Mouse (Mus musculus): ENCODE data around the gene Tcap. TPM values are rescaled to one million over a fixed set of nuclear protein-coding genes. Genes with fewer than 3 reads are reported as not detected.

The Tcap gene
- total RNA-seq, 1 experiment from 2014 or later, result not detected

GRCm38 (mm10) chr11:98393317-98393716 is 9.7 kb downstream of the Tcap start:
- no peak for ATAC-seq (replicated peaks; ENCODE audit: insufficient number of reproducible peaks, low FRiP score, low TSS enrichment, poor library complexity, severe bottlenecking)

GRCm38 (mm10) chr11:98394301-98394700 is 10.7 kb downstream of the Tcap start:
- ATAC-seq (replicated peaks; ENCODE audit: insufficient number of reproducible peaks, low FRiP score, low TSS enrichment, poor library complexity, severe bottlenecking), result no peak

- ATAC-seq (replicated peaks; ENCODE audit: insufficient number of reproducible peaks, low FRiP score, low TSS enrichment, poor library complexity, severe bottlenecking), result no peak
Measured at GRCm38 (mm10) chr11:98395041-98395440, 11.4 kb downstream of the Tcap start.

- ATAC-seq (replicated peaks; ENCODE audit: insufficient number of reproducible peaks, low FRiP score, low TSS enrichment, poor library complexity, severe bottlenecking), result no peak
Measured at GRCm38 (mm10) chr11:98397946-98398345, 14.3 kb downstream of the Tcap start.

GRCm38 (mm10) chr11:98400161-98400726 is 16.6 kb downstream of the Tcap start, which contains the start of gene Pgap3:
Pgap3 (minus strand) TSS chr11:98400490.
- peak; percentile 88 for ATAC-seq (replicated peaks; ENCODE audit: insufficient number of reproducible peaks, low FRiP score, low TSS enrichment, poor library complexity, severe bottlenecking)

GRCm38 (mm10) chr11:98400816-98401215 is 17.2 kb downstream of the Tcap start:
- ATAC-seq (replicated peaks; ENCODE audit: insufficient number of reproducible peaks, low FRiP score, low TSS enrichment, poor library complexity, severe bottlenecking), result no peak

- ATAC-seq (replicated peaks; ENCODE audit: insufficient number of reproducible peaks, low FRiP score, low TSS enrichment, poor library complexity, severe bottlenecking), result no peak
Measured at GRCm38 (mm10) chr11:98406621-98407020, 23.0 kb downstream of the Tcap start.

GRCm38 (mm10) chr11:98408872-98409271 is 25.3 kb downstream of the Tcap start:
- ATAC-seq (replicated peaks; ENCODE audit: insufficient number of reproducible peaks, low FRiP score, low TSS enrichment, poor library complexity, severe bottlenecking), result no peak

- no peak for ATAC-seq (replicated peaks; ENCODE audit: insufficient number of reproducible peaks, low FRiP score, low TSS enrichment, poor library complexity, severe bottlenecking)
Measured at GRCm38 (mm10) chr11:98409341-98409822, 25.8 kb downstream of the Tcap start.

GRCm38 (mm10) chr11:98412273-98412796 is 28.7 kb downstream of the Tcap start, which contains the start of gene Erbb2:
Erbb2 (plus strand) TSS chr11:98412470.
- no peak for ATAC-seq (replicated peaks; ENCODE audit: insufficient number of reproducible peaks, low FRiP score, low TSS enrichment, poor library complexity, severe bottlenecking)

GRCm38 (mm10) chr11:98412797-98413301 is 29.2 kb downstream of the Tcap start:
- no peak for ATAC-seq (replicated peaks; ENCODE audit: insufficient number of reproducible peaks, low FRiP score, low TSS enrichment, poor library complexity, severe bottlenecking)

GRCm38 (mm10) chr11:98413731-98414130 is 30.1 kb downstream of the Tcap start:
- ATAC-seq (replicated peaks; ENCODE audit: insufficient number of reproducible peaks, low FRiP score, low TSS enrichment, poor library complexity, severe bottlenecking), result no peak

- no peak for ATAC-seq (replicated peaks; ENCODE audit: insufficient number of reproducible peaks, low FRiP score, low TSS enrichment, poor library complexity, severe bottlenecking)
Measured at GRCm38 (mm10) chr11:98414162-98414561, 30.6 kb downstream of the Tcap start.

GRCm38 (mm10) chr11:98417074-98417473 is 33.5 kb downstream of the Tcap start:
- no peak for ATAC-seq (replicated peaks; ENCODE audit: insufficient number of reproducible peaks, low FRiP score, low TSS enrichment, poor library complexity, severe bottlenecking)

GRCm38 (mm10) chr11:98418273-98418672 is 34.7 kb downstream of the Tcap start:
- no peak for ATAC-seq (replicated peaks; ENCODE audit: insufficient number of reproducible peaks, low FRiP score, low TSS enrichment, poor library complexity, severe bottlenecking)

- no peak for ATAC-seq (replicated peaks; ENCODE audit: insufficient number of reproducible peaks, low FRiP score, low TSS enrichment, poor library complexity, severe bottlenecking)
Measured at GRCm38 (mm10) chr11:98418939-98419547, 35.4 kb downstream of the Tcap start.

GRCm38 (mm10) chr11:98426592-98426991 is 43.0 kb downstream of the Tcap start:
- ATAC-seq (replicated peaks; ENCODE audit: insufficient number of reproducible peaks, low FRiP score, low TSS enrichment, poor library complexity, severe bottlenecking), result no peak

GRCm38 (mm10) chr11:98428436-98428835 is 44.8 kb downstream of the Tcap start:
- ATAC-seq (replicated peaks; ENCODE audit: insufficient number of reproducible peaks, low FRiP score, low TSS enrichment, poor library complexity, severe bottlenecking), result no peak

GRCm38 (mm10) chr11:98431743-98432502 is 48.3 kb downstream of the Tcap start:
- ATAC-seq (replicated peaks; ENCODE audit: insufficient number of reproducible peaks, low FRiP score, low TSS enrichment, poor library complexity, severe bottlenecking), result no peak

Measured in monocyte, adult 5-6 weeks (primary cell).